Mouse (Mus musculus) CH12.LX (cell line): ENCODE data around the gene Lhb. TPM values are rescaled to one million over a fixed set of nuclear protein-coding genes. Genes with fewer than 3 reads are reported as not detected.

Experiments
- DNase-seq: peaks from one replicate; pipeline ENCODE4 v3.0.0-alpha.2; 2013; ENCODE audit errors: extremely low read depth
- H3K27ac ChIP-seq: 2 replicates; pipeline ENCODE4 v1.5.1; 2012; ENCODE audit warnings: low read depth, mild to moderate bottlenecking, control low read depth, moderate library complexity; ENCODE audit not compliant: insufficient read depth
- H3K27me3 ChIP-seq: replicated peaks from 2 replicates; pipeline ENCODE3; 2012; ENCODE audit warnings: inconsistent platforms
- H3K36me3 ChIP-seq, 2 experiments: replicated peaks in 1 of 2; 2 replicates each; pipeline versions ENCODE3 to v1.6.1; 2012; ENCODE audit warnings: inconsistent platforms in 1 of 2, low read length in 1 of 2, mild to moderate bottlenecking in 1 of 2, mixed read lengths in 1 of 2, moderate library complexity in 1 of 2; ENCODE audit not compliant: control insufficient read depth in 1 of 2, insufficient read depth in 1 of 2
- H3K4me1 ChIP-seq, 2 experiments: 2 replicates each; pipeline ENCODE4 v1.6.1; 2012; ENCODE audit warnings: inconsistent platforms in 1 of 2, moderate library complexity in 1 of 2; ENCODE audit not compliant: insufficient read depth in 2 of 2, control insufficient read depth in 1 of 2
- H3K4me2 ChIP-seq: 2 replicates; pipeline ENCODE4 v1.6.1; 2012; ENCODE audit warnings: low read depth, mild to moderate bottlenecking, control low read depth; ENCODE audit not compliant: poor library complexity, insufficient read depth, severe bottlenecking
- H3K4me3 ChIP-seq, 3 experiments: fragments of 150-350 bp in 1 of 3; sonication (generic) in 1 of 3; replicated peaks in 1 of 3; 2 replicates each; pipeline versions ENCODE3 to v1.5.1; 2011 to 2012; ENCODE audit warnings: low read depth in 2 of 3, low read length in 2 of 3, mild to moderate bottlenecking in 2 of 3, moderate library complexity in 2 of 3, control low read depth in 1 of 3, improper control_type of control experiment in 1 of 3, inconsistent platforms in 1 of 3, mixed read lengths in 1 of 3; ENCODE audit not compliant: poor library complexity in 1 of 3
- H3K79me2 ChIP-seq: replicated peaks from 2 replicates; pipeline ENCODE4 v1.6.1; 2012; ENCODE audit warnings: mild to moderate bottlenecking, moderate library complexity; ENCODE audit not compliant: control insufficient read depth, poor library complexity, insufficient read depth, severe bottlenecking; ENCODE audit errors: extremely low read depth
- H3K9ac ChIP-seq: 2 replicates; pipeline ENCODE4 v1.6.1; 2012; ENCODE audit warnings: low read depth, mild to moderate bottlenecking, control low read depth, moderate library complexity; ENCODE audit not compliant: insufficient read depth
- H3K9me3 ChIP-seq: replicated peaks from 2 replicates; pipeline ENCODE3; 2012; ENCODE audit warnings: low read length, inconsistent platforms, mixed read lengths
- CHD2 ChIP-seq: IDR thresholded peaks from 2 replicates; pipeline ENCODE4 v1.6.1; 2011; ENCODE audit warnings: low read length, improper control_type of control experiment
- CTCF ChIP-seq, 2 experiments: IDR thresholded peaks in 1 of 2; conservative IDR thresholded peaks in 1 of 2; 2 replicates each; pipeline ENCODE4 v1.5.1; 2011 to 2012; ENCODE audit warnings: low read depth in 2 of 2, low read length in 2 of 2, improper control_type of control experiment in 1 of 2, inconsistent platforms in 1 of 2, mild to moderate bottlenecking in 1 of 2, moderate library complexity in 1 of 2
- E2F4 ChIP-seq: IDR thresholded peaks from 2 replicates; pipeline ENCODE4 v1.6.1; 2011; ENCODE audit warnings: low read depth, low read length, improper control_type of control experiment; ENCODE audit not compliant: insufficient replicate concordance
- ELF1 ChIP-seq: IDR thresholded peaks from 2 replicates; pipeline ENCODE4 v1.6.1; 2014; ENCODE audit warnings: low read depth, mild to moderate bottlenecking, inconsistent platforms, low read length, improper control_type of control experiment
- ETS1 ChIP-seq: conservative IDR thresholded peaks from 2 replicates; pipeline ENCODE4 v1.6.1; 2012; ENCODE audit warnings: low read depth, mild to moderate bottlenecking, inconsistent platforms, low read length, improper control_type of control experiment, moderate library complexity
- GABPA ChIP-seq: IDR thresholded peaks from 2 replicates; pipeline ENCODE4 v1.6.1; 2012; ENCODE audit warnings: low read depth, low read length, improper control_type of control experiment, inconsistent platforms; ENCODE audit not compliant: insufficient replicate concordance
- IRF4 ChIP-seq: IDR thresholded peaks from 2 replicates; pipeline ENCODE4 v1.6.1; 2014; ENCODE audit warnings: low read depth, mild to moderate bottlenecking, inconsistent platforms, low read length, improper control_type of control experiment
- JUN ChIP-seq: IDR thresholded peaks from 2 replicates; pipeline ENCODE4 v1.6.1; 2011; ENCODE audit warnings: low read depth, mild to moderate bottlenecking, low read length, improper control_type of control experiment, moderate library complexity; ENCODE audit not compliant: insufficient read depth
- KAT2A ChIP-seq: IDR thresholded peaks from 2 replicates; pipeline ENCODE4 v1.6.1; 2012; ENCODE audit warnings: low read length, improper control_type of control experiment, inconsistent platforms; ENCODE audit not compliant: insufficient replicate concordance
- MAX ChIP-seq: IDR thresholded peaks from 2 replicates; pipeline ENCODE4 v1.6.1; 2011; ENCODE audit warnings: low read length, improper control_type of control experiment
- MAZ ChIP-seq: IDR thresholded peaks from 2 replicates; pipeline ENCODE4 v1.6.1; 2012; ENCODE audit warnings: low read depth, mild to moderate bottlenecking, inconsistent platforms, low read length, improper control_type of control experiment, moderate library complexity
- MEF2A ChIP-seq: IDR thresholded peaks from 2 replicates; pipeline ENCODE4 v1.6.1; 2014; ENCODE audit warnings: low read depth, mild to moderate bottlenecking, inconsistent platforms, low read length, improper control_type of control experiment, borderline replicate concordance
- MXI1 ChIP-seq: IDR thresholded peaks from 2 replicates; pipeline ENCODE4 v1.6.1; 2011; ENCODE audit warnings: mild to moderate bottlenecking, low read depth, low read length, improper control_type of control experiment
- MYC ChIP-seq: IDR thresholded peaks from 2 replicates; pipeline ENCODE4 v1.6.1; 2011; ENCODE audit warnings: low read depth, mild to moderate bottlenecking, improper control_type of control experiment, low read length
- NELFE ChIP-seq: IDR thresholded peaks from 2 replicates; pipeline ENCODE4 v1.6.1; 2011; ENCODE audit warnings: low read depth, low read length, improper control_type of control experiment
- POLR2AphosphoS2 ChIP-seq: IDR thresholded peaks from 2 replicates; pipeline ENCODE4 v1.6.1; 2011; ENCODE audit warnings: low read depth, low read length, improper control_type of control experiment
- RCOR1 ChIP-seq: conservative IDR thresholded peaks from 2 replicates; pipeline ENCODE4 v1.6.1; 2012; ENCODE audit warnings: low read depth, mild to moderate bottlenecking, inconsistent platforms, low read length, improper control_type of control experiment
- TBP ChIP-seq: conservative IDR thresholded peaks from 2 replicates; pipeline ENCODE4 v1.6.1; 2011; ENCODE audit warnings: low read depth, low read length, improper control_type of control experiment
- TCF12 ChIP-seq: IDR thresholded peaks from 2 replicates; pipeline ENCODE4 v1.6.1; 2014; ENCODE audit warnings: low read depth, mild to moderate bottlenecking, inconsistent platforms, low read length, improper control_type of control experiment
- USF1 ChIP-seq: IDR thresholded peaks from 2 replicates; pipeline ENCODE4 v1.6.1; 2014; ENCODE audit warnings: low read depth, mild to moderate bottlenecking, inconsistent platforms, low read length, improper control_type of control experiment
- ZKSCAN1 ChIP-seq: IDR thresholded peaks from 2 replicates; pipeline ENCODE4 v1.6.1; 2012; ENCODE audit warnings: low read depth, inconsistent platforms, low read length, improper control_type of control experiment, borderline replicate concordance
- ZMIZ1 ChIP-seq: IDR thresholded peaks from 2 replicates; pipeline ENCODE4 v1.6.1; 2012; ENCODE audit warnings: low read depth, mild to moderate bottlenecking, inconsistent platforms, low read length, improper control_type of control experiment
- ZNF384 ChIP-seq: IDR thresholded peaks from 2 replicates; pipeline ENCODE4 v1.6.1; 2012; ENCODE audit warnings: low read depth, low read length, improper control_type of control experiment, inconsistent platforms
- dilution Hi-C: fragments of 300-500 bp; cut with MboI; formaldehyde crosslinking; loops from 2 replicates; pipeline ENCODE4 v1.14.3; 2020; ENCODE audit warnings: low sequenced_read_pairs; ENCODE audit not compliant: extremely low pct_unique_long_range_greater_than_20kb, extremely low pct_ligation_motif_present
- in situ Hi-C: fragments of 300-500 bp; cut with MboI; formaldehyde crosslinking; loops from 3 replicates; pipeline ENCODE4 v1.14.3; 2019; ENCODE audit warnings: low sequenced_read_pairs, low pct_ligation_motif_present, low pct_unique_long_range_greater_than_20kb, mixed read lengths
- polyA plus RNA-seq: library from polyadenylated mRNA; unstranded; fragments of >175 nt; gene quantifications from 2 replicates; pipeline ENCODE4 v1.2.1, GENCODE M21; 2012; ENCODE audit warnings: low read depth; ENCODE audit not compliant: insufficient read length
- total RNA-seq, 2 experiments: library from RNA; depleted of rRNA; stranded (reverse); fragments of 300-350 nt in 1 of 2; fragments of >200 nt in 1 of 2; gene quantifications; 2 replicates each; pipeline ENCODE4 v1.2.3; 2012 to 2014

Lhb gene
- total and polyA plus RNA-seq, 3 experiments = not detected

DNA sequence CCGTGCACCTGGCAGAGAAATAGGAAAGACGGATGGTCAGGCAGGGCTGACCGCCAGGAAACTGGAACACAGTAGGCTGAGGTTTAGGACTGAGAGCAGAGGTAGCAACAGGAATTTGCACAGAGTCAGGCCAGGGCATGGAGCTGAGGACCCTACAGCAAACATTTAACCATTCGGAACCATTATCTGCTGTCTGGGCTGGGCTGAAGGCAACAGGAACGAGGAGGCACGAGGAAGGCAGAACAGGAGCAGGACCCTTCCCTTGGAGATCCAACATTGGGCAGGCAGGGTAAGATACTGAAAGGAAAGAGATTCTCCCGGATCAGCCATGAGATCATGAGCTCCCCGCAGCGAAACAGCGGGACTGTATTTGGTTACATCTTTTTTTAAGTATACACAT, 12.8 kb upstream of the Lhb start:
- in situ Hi-C loops = no loop called here
- no peak for DNase-seq
- TF ChIP-seq KAT2A (no peak), RCOR1 (no peak), MAZ (no peak), USF1 (no peak), ETS1 (no peak), ZKSCAN1 (no peak), CHD2 (no peak), MAX (no peak), POLR2AphosphoS2 (no peak)
- Histone ChIP-seq H3K79me2 (no peaks in the 10 kb centered on the region), H3K9me3 (peaks cover 12% of the 10 kb centered on the region), H3K27me3 (peaks cover 73% of the 10 kb centered on the region), H3K4me3 (no peak overlapping the region), H3K27ac (no peak overlapping the region), H3K36me3 (peaks cover 0 to 4% of the 10 kb centered on the region in 2 experiments), H3K4me1 (peaks cover 0 to 14% of the 10 kb centered on the region in 2 experiments; a peak in 2 of 4 replicates), H3K9ac (no peak overlapping the region), H3K4me2 (no peak overlapping the region)
- dilution Hi-C loops = no loop called here

DNA sequence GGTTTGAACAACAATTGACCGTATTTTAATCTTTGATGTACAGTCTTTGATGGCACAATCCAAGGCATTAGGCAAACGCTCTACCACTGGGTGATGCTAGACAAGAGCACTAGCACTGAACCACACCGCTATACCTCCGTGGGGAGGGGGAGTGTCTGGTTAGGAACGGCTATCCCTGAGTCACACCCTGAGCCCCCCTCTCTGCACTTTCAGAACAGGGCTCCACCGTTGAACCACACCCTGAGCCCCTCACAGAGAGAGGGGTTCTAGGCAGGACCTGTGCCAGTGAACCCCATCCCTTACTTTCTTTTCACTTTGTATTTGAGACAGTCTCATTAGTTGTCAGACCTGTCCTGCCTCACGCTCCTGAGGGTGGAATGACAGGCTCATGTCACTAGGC, 12.3 kb upstream of the Lhb start:
- Histone ChIP-seq H3K9me3 (peaks cover 12% of the 10 kb centered on the region), H3K4me3 (no peak overlapping the region), H3K4me1 (peaks cover 0 to 18% of the 10 kb centered on the region in 2 experiments; a peak in 2 of 4 replicates)
- dilution Hi-C loops = no loop called here
- no peak for TF ChIP-seq ZNF384
- TF ChIP-seq TCF12 = no peak
- TF ChIP-seq MEF2A = no peak
- no peak for TF ChIP-seq NELFE
- TF ChIP-seq CHD2 = no peak
- no peak for TF ChIP-seq ZMIZ1
- TF ChIP-seq ELF1 = no peak
- TF ChIP-seq TBP = no peak
- TF ChIP-seq JUN = no peak
- TF ChIP-seq IRF4 = no peak
- TF ChIP-seq ETS1 = no peak
- no peak for TF ChIP-seq MAX
- TF ChIP-seq GABPA = no peak
- TF ChIP-seq MAZ = no peak
- TF ChIP-seq CTCF (conservative IDR thresholded peaks at IDR 0.05 in 1 of 2, IDR thresholded peaks at IDR 0.05 in 1 of 2; ENCODE audit: low read depth in 2 of 2, low read length in 2 of 2) = no peak
- no peak for TF ChIP-seq E2F4
- no peak for TF ChIP-seq MXI1
- TF ChIP-seq KAT2A = no peak
- no peak for TF ChIP-seq MYC
- TF ChIP-seq, all 38 proteins: peak for 0
- DNase-seq = no peak
- Histone ChIP-seq H3K4me2 (no peak overlapping the region), H3K9ac (no peak overlapping the region), H3K27ac (no peak overlapping the region), H3K36me3 (peaks cover 0 to 4% of the 10 kb centered on the region in 2 experiments), H3K79me2 (no peaks in the 10 kb centered on the region), H3K27me3 (peaks cover 77% of the 10 kb centered on the region)
- in situ Hi-C loops = no loop called here
